Mouse (Mus musculus) heart, embryonic 16.5 days (tissue): ENCODE data around the gene E2f4. TPM values are rescaled to one million over a fixed set of nuclear protein-coding genes. Genes with fewer than 3 reads are reported as not detected.

Experiments used
- ATAC-seq: fragments of 200-750 bp; cut with Nextera tagmentation; replicated peaks from 2 replicates; pipeline ENCODE4 v1.8.0; 2017; ENCODE audit warnings: moderate number of reproducible peaks; ENCODE audit not compliant: insufficient read depth, low FRiP score; ENCODE audit errors: extremely low read depth
- H3K27ac ChIP-seq: fragments of 300-500 bp; sonication (generic); 2 replicates; pipeline ENCODE4 v1.5.1; 2014; ENCODE audit warnings: mild to moderate bottlenecking, low read length, control low read depth, moderate library complexity
- H3K27me3 ChIP-seq: fragments of 300-500 bp; sonication (generic); 2 replicates; pipeline ENCODE4 v1.6.1; 2014; ENCODE audit warnings: low read length, mixed read lengths; ENCODE audit not compliant: control insufficient read depth, insufficient read depth
- H3K36me3 ChIP-seq: fragments of 300-500 bp; sonication (generic); 2 replicates; pipeline ENCODE4 v1.6.1; 2014; ENCODE audit not compliant: control insufficient read depth, insufficient read depth
- H3K4me1 ChIP-seq: fragments of 300-500 bp; sonication (generic); 2 replicates; pipeline ENCODE4 v1.6.1; 2014; ENCODE audit warnings: low read length, mixed read lengths; ENCODE audit not compliant: control insufficient read depth, insufficient read depth
- H3K4me2 ChIP-seq: fragments of 300-500 bp; sonication (generic); 2 replicates; pipeline ENCODE4 v1.6.1; 2014; ENCODE audit warnings: low read depth, mild to moderate bottlenecking, control low read depth, low read length
- H3K4me3 ChIP-seq: fragments of 300-500 bp; sonication (generic); 2 replicates; pipeline ENCODE4 v1.5.1; 2014; ENCODE audit warnings: mild to moderate bottlenecking, control low read depth, low read length
- H3K9ac ChIP-seq: fragments of 300-500 bp; sonication (generic); 2 replicates; pipeline ENCODE4 v1.6.1; 2014; ENCODE audit warnings: low read length, control low read depth
- H3K9me3 ChIP-seq: fragments of 300-500 bp; sonication (generic); replicated peaks from 2 replicates; pipeline ENCODE4 v1.6.1; 2016; ENCODE audit warnings: low read length; ENCODE audit not compliant: control insufficient read depth
- WGBS: fragments of 180-500 bp; shearing (Covaris S2); extraction: QIAGEN DNeasy Blood & Tissue Kit; methylation state at CpG from one replicate; pipeline ENCODE4 v1.1.7; 2014; 5-methylcytosine and 5-hydroxymethylcytosine counted together
- polyA plus RNA-seq: library from polyadenylated mRNA; unstranded; fragments of >200 nt; fragmentation: Nextera tagmentation; extraction: Ambion mirVana; gene quantifications from 2 replicates; pipeline ENCODE4 v1.2.1, GENCODE M21; 2015

The E2f4 gene
- polyA plus RNA-seq, 1 experiment from 2014 or later: 61.1 TPM

DNA sequence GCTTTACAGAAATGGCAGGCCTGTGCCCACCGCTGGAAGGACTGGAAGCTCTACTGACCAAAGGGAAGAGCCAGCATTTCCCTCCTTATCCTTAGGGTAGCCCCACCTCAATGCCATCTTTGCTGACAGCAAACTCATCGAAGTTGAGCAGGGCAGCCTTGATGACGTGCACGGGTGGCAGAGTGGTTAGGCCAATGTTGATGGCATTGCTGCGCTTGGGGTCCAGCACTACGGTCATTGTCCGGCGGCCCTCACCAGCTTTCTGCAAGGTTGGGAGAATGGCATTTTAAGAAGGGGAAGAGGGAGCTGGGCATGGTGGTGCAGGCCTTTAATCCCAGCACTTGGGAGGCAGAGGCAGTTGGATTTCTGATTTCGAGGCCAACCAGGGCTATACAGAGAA, 34.5 kb downstream of the E2f4 start:
- WGBS: 92% methylated on average over 9 of the region's 9 CpGs
- no peak overlapping the region for H3K4me2 ChIP-seq
- no peaks in the 10 kb centered on the region for H3K9me3 ChIP-seq
- no peak for ATAC-seq
- no peak overlapping the region for H3K27ac ChIP-seq
- H3K27me3 ChIP-seq: no peaks in the 10 kb centered on the region
- peaks cover 7% of the 10 kb centered on the region for H3K4me1 ChIP-seq
- peaks cover 65% of the 10 kb centered on the region for H3K36me3 ChIP-seq
- H3K9ac ChIP-seq: no peak overlapping the region
- H3K4me3 ChIP-seq: no peak overlapping the region

DNA sequence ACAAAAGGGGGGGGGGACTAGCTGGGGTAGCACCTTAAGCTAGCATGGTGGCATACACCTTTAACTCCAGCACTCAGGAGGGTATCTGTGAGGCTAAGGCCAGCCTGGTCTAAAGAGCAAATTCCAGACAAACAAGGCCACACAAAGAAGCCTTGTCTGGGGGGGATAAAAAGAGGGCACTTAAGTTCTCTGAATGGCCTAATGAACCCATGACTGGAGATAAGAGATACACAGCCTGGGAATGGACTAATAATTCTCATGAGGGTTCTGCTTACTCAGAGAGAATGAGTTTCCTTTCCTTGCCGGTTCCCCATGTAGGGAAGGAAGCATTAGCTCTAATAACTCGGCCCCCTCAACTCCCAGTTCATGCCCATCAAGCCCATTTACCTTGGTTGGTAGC, 35.1 kb downstream of the E2f4 start:
- ATAC-seq: no peak
- no peak overlapping the region for H3K4me2 ChIP-seq
- H3K4me3 ChIP-seq: no peak overlapping the region
- H3K9me3 ChIP-seq: no peaks in the 10 kb centered on the region
- WGBS: 40% methylated on average over 2 of the region's 2 CpGs
- H3K4me1 ChIP-seq: peaks cover under 1% of the 10 kb centered on the region; the same call in 1 of the 2 replicates
- no peak overlapping the region for H3K9ac ChIP-seq
- no peak overlapping the region for H3K27ac ChIP-seq
- H3K27me3 ChIP-seq: no peaks in the 10 kb centered on the region
- H3K36me3 ChIP-seq: peaks cover 67% of the 10 kb centered on the region

DNA sequence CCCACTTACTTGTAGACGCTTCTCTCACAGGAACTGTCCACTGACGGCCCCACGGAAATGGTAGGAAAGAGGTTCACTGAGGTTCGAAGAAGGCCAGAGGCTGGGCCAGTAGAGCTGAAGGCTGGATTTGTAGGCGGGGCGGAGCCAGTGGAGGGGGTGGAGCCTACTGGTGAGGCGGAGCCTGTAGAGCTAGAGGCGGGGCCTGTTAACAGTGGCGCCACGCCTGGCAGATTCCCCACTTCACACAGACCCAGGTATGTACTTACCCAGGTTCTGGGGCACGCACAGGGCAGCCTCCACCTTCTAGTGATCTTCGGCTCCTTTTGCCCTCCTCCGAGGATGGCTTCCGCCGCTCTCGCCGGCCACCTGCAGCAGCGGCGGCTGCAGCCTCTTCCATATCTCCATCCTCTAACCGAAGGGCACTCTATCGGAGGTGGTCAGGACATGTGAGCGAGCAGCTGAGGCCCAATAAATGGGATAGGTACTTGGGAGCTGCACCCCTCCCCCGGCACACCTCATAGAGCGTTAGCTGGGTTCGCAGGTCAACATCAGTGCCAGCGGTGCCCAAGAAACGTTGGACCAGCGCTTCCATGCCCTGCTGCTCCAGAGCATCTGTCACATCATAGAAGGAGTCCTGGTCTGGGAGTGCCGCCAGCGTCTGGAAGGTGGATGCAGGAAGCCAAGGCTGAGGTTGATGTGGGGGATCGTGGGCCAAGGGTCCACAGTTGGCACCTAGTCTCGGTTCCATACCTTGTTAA, 39.1 kb downstream of the E2f4 start:
- ATAC-seq: no peak
- Histone ChIP-seq H3K9ac (no peak overlapping the region), H3K9me3 (no peaks in the 10 kb centered on the region), H3K4me3 (no peak overlapping the region), H3K27ac (no peak overlapping the region), H3K4me2 (no peak overlapping the region), H3K27me3 (no peaks in the 10 kb centered on the region), H3K36me3 (peaks cover 39% of the 10 kb centered on the region), H3K4me1 (peaks cover 26% of the 10 kb centered on the region)
- 74% methylated on average over 32 of the region's 32 CpGs for WGBS

DNA sequence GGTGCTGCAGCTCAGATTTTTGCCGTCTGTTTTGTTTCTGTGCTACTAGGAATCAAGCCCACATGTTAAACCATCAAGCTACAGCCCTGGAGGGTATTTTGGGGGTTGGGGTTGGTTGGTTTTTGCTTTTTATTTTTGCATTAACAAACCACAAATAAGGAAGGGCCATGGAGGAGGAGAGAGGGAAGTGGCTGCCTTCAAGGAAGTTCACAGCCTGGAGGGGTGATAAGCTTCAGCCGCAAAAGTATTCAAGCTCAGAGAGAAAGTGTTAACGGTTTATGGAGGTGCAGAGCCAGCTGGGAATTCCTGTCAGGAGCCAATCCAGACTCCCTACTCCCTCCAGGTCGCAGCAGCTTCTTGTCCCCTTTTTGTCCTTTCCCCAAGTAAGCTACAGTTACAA, 41.5 kb downstream of the E2f4 start:
- Histone ChIP-seq H3K4me3 (no peak overlapping the region), H3K27ac (peak overlapping the region; percentile 46; the same call in 1 of the 2 replicates), H3K27me3 (no peaks in the 10 kb centered on the region), H3K4me2 (no peak overlapping the region), H3K9me3 (no peaks in the 10 kb centered on the region), H3K9ac (0 out of 2 replicates have a peak overlapping the region, but pooled peaks have one; percentile 13), H3K4me1 (peaks cover 27% of the 10 kb centered on the region), H3K36me3 (peaks cover 29% of the 10 kb centered on the region)
- 15% methylated on average over 4 of the region's 4 CpGs for WGBS
- ATAC-seq: no peak

DNA sequence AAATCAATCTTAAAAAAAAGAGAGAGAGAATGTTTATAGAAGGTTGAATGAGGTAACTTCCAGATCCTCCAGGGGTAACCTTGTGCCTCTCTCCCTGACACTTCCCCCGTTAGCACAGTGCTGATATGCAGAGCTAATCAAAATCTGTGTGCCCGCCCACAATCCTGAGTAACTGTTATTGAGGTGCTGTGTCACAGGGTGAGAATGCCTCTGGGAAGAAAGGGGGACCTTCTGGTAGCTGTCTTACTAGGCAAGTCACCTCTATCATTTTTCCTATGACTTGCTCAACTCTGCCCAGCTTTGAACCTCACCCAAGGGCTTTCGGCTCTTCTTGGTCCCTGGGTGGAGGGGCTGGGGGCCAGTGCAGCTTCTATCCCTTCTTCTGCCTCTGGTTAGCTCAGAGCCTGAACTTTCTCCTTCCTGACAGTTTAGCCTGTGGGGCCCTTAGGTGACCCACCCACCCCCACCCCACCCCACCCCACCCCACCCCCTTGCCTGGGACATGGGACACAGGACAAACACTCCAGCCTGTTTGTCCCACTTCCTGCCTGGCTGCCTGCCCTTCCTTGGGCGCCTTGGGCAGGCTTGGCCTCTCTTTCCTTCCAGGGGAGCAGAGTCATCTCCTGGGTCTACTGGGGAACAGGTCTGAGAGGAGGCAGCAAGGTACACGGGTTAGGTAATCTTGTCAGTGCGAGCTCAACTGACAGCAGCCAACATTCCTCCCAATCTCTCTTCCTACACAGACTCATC, 42.6 kb downstream of the E2f4 start:
- 0 out of 2 replicates have a peak, but pooled peaks have one; percentile 15 for ATAC-seq
- Histone ChIP-seq H3K4me1 (peaks cover 37% of the 10 kb centered on the region), H3K27me3 (no peaks in the 10 kb centered on the region), H3K4me2 (0 out of 2 replicates have a peak overlapping the region, but pooled peaks have one; percentile 7), H3K36me3 (peaks cover 19% of the 10 kb centered on the region), H3K4me3 (no peak overlapping the region), H3K9ac (no peak overlapping the region), H3K27ac (peak overlapping the region; percentile 38), H3K9me3 (no peaks in the 10 kb centered on the region)
- WGBS: 42% methylated on average over 6 of the region's 6 CpGs

DNA sequence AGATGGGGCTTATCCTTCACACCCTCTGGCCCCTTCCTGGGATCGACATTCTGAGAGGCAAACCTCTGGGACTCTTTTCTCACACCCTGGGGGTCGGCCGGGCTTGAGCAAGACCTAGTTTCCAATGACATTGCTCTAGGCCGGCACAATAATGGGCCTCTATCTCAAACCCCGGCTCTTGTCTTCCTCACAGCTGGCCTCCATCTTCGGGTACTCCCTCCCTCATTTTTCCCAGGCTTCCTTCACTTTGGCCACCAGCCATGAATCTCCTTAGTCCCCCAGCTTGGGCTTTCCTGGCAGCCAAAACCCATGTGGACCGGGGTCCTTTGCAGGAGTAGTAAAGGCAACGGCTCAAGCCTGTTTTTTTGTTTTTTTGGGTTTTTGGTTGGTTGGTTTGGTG, 43.9 kb downstream of the E2f4 start:
- Histone ChIP-seq H3K4me2 (no peak overlapping the region), H3K27ac (peak overlapping the region; percentile 30), H3K9me3 (no peaks in the 10 kb centered on the region), H3K9ac (no peak overlapping the region), H3K36me3 (peaks cover 8% of the 10 kb centered on the region), H3K4me3 (no peak overlapping the region), H3K27me3 (no peaks in the 10 kb centered on the region), H3K4me1 (peaks cover 50% of the 10 kb centered on the region)
- no peak for ATAC-seq
- WGBS: 22% methylated on average over 8 of the region's 8 CpGs

DNA sequence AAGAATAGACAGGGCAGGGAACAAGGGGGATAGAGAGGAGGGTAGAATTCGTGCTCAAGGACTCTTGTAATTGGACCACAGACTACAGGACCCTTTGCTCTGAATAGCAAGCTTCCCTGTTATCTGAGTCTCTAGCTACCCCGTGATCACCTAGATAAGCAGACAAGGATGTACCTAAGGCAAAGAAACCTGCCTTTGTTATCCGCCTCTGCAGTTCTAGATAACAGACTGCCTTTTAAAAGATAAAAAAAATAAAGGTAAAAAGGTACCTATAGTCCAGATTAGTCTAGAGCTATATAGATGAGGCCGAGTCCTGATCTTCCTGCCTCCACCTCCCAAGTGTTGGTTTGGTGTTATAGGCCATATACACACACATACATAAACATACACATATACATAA, 45.3 kb downstream of the E2f4 start:
- no peak overlapping the region for H3K9ac ChIP-seq
- no peaks in the 10 kb centered on the region for H3K27me3 ChIP-seq
- H3K36me3 ChIP-seq: no peaks in the 10 kb centered on the region
- H3K4me3 ChIP-seq: no peak overlapping the region
- H3K4me1 ChIP-seq: peaks cover 54% of the 10 kb centered on the region
- H3K4me2 ChIP-seq: no peak overlapping the region
- 66% methylated on average over 4 of the region's 4 CpGs for WGBS
- H3K27ac ChIP-seq: no peak overlapping the region
- no peak for ATAC-seq
- no peaks in the 10 kb centered on the region for H3K9me3 ChIP-seq

DNA sequence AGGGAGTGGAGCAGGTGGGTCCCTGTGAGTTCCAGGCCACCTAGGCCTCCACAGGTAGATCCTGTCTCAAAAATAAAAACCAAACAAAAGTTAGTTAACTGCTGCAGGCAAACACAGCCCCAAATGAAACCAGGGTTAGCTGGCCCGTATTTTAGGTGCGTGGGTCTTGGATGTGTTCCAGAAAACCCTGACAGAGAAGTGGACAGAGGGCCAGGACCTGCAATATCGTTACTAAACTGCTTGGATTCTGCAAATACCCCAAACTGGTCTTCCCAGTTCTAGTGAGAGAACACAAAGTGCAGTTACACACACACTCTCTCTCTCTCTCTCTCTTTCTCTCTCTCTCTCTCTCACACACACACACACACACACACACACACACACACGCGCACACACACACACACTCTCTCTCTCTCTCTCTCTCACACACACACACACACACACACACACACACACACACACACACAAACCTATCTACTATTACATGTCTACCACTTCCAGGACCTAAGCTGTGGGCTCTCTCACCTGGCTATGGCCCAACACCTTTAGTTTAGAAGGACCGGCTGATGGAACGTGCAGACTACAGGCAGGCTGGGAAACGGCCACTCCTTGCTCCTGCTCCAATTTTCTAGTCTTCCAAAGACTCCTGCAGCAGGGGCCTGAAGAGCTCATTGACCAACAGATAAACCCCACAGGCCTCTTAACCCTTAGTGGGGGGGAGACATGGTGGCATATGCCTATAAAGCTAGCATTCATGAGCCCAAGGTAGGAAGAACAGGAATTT, 46.5 kb downstream of the E2f4 start:
- WGBS: 46% methylated on average over 8 of the region's 8 CpGs
- Histone ChIP-seq H3K9ac (no peak overlapping the region), H3K9me3 (no peaks in the 10 kb centered on the region), H3K4me2 (peak overlapping the region; percentile 14; the same call in 1 of the 2 replicates), H3K27ac (no peak overlapping the region), H3K4me1 (peaks cover 50% of the 10 kb centered on the region), H3K36me3 (no peaks in the 10 kb centered on the region), H3K4me3 (no peak overlapping the region), H3K27me3 (no peaks in the 10 kb centered on the region)
- no peak for ATAC-seq
